Mouse (Mus musculus) A20 (cell line): ENCODE data around the gene Sestd1.

ENCODE experiments used
- DNase-seq: peaks from one replicate; pipeline ENCODE4 v3.0.0-alpha.2; 2011; ENCODE audit warnings: low read depth, low spot score

Gene Sestd1

GRCm38 (mm10) chr2:77280512-77281409 is at the start of gene Sestd1:
Sestd1 (minus strand) TSS chr2:77280592.
- DNase-seq, result no peak

- no peak for DNase-seq
These were observed 46.9 kb upstream of the Sestd1 start for GRCm38 (mm10) chr2:77327246-77327645.

DNA sequence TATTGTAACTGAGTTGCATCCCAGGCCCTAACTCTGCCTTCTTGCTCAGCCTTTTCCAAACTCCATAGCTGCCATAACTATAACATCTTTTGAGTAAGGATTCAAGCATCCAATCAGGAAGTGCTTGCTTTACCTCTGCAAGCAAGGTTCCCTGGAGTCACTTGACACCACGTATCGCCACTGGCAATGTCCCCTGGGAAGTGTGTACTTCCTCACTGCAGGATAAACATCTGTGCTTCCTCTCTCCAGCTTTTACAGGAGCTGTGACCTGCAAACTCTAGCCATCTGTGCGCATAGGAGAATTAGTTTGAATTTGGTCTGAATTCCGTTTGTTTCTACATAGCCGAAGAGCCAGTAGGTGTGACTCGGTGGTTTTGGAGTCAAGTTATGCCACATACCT is 43.3 kb upstream of the Sestd1 start:
- no peak for DNase-seq

- no peak for DNase-seq
These were observed 42.8 kb upstream of the Sestd1 start for GRCm38 (mm10) chr2:77323156-77323555.

- no peak for DNase-seq
These were observed 38.8 kb upstream of the Sestd1 start for GRCm38 (mm10) chr2:77319196-77319595.

- no peak for DNase-seq
These were observed 36.6 kb upstream of the Sestd1 start for GRCm38 (mm10) chr2:77316961-77317360.

DNA sequence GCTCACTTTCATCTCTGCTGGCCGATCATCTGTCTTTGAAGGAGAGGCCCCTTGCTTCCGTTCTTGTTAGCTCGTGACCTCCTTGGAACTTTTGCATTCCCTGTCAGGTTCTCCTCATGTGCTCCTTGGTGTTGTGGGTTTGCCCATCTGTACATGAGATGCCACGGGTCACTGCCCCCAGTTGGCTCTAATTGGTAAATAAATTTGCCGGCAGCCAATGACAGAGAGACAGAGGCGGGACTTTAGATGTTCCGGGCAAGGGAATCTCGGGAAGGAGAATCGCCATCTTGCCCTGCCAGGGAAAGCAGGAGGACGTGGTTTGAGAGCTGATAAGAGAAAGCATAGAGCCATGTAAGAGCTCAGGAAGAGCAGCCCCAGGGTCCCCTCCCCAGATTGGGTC is 33.5 kb upstream of the Sestd1 start:
- no peak for DNase-seq

GRCm38 (mm10) chr2:77312616-77313015 is 32.2 kb upstream of the Sestd1 start:
- no peak for DNase-seq

GRCm38 (mm10) chr2:77309313-77309712 is 28.9 kb upstream of the Sestd1 start:
- DNase-seq, result no peak

GRCm38 (mm10) chr2:77304494-77304893 is 24.1 kb upstream of the Sestd1 start:
- DNase-seq, result no peak

DNA sequence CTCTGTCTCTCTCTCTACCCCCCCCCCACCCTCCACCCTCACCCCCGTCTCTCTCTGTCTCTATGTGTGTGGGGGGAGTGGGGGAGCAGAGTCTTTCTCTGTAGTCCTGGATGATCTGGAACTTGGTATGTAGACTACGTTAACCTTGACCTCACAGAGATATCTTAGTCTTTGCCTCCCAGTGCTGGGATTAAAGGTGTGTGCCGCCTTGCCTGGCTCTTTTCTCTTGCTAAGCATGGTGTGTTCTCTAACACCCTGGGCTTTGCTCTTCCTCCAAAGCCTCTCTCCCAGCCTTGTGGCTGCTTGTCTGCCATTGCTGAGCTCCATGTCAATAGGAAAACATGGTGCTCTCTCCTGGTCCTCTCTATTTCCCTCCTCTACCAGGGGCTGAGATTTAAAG is 23.3 kb upstream of the Sestd1 start:
- no peak for DNase-seq

DNA sequence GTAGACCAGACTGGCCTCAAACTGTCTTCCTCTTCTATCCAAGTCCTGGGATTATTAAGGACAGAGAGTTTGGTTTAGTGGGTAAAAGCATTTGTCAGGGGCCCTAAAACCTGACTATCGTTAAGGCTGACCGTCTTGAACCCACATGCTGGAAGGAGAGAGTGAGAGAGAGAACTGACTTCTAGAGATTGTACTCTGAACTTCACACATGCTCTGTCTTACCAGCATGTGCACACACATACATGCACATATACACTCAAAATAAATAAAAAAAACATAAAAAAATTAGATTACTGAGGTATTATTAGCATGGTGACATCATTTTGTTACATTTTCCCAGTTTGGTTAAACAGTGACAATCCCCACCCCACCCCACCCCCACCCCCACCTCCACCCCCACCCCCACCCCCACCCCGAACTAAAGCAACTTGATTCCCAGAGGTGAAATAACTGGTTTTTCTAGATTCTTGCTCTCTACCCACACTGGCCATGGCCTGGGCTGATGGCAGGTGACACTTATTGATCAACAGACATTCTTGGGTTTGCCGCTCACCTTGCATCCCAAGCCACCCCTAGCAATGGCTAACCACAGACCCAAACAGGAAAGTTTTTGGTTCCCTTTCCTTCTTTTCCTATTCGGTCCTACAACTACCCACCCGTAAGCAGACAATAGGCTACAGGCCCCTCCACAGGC is 22.4 kb upstream of the Sestd1 start:
- no peak for DNase-seq

- no peak for DNase-seq
These were observed 21.4 kb upstream of the Sestd1 start for GRCm38 (mm10) chr2:77301687-77302389.

- no peak for DNase-seq
These were observed 9.3 kb upstream of the Sestd1 start for GRCm38 (mm10) chr2:77289701-77290100.

DNA sequence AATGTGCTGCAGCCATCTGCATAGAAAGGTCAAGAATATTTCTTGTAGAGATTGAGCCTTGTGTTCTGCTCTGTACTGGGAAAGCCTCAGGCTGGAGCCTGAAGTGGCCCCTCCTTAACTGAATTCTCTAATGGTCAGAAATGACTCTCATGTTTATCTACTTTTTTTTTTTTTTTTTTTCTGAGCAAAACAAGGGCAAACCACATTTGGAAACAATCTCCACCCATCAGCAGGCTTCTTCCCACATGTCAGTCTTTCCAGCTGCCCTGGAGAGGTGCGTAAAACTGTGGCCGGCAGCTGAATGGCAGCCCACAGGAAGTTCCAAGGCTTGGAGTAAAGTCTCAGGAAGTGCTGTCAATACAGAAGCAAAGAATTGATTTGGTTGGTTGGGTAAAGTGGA is 6.4 kb upstream of the Sestd1 start:
- no peak for DNase-seq

GRCm38 (mm10) chr2:77284281-77284899 is 4.0 kb upstream of the Sestd1 start:
- no peak for DNase-seq

GRCm38 (mm10) chr2:77279861-77280511 is 406 bp downstream of the Sestd1 start:
- DNase-seq, result no peak

- DNase-seq, result no peak
These were observed 3.1 kb downstream of the Sestd1 start for GRCm38 (mm10) chr2:77277272-77277671.

GRCm38 (mm10) chr2:77275851-77276250 is 4.5 kb downstream of the Sestd1 start:
- no peak for DNase-seq

DNA sequence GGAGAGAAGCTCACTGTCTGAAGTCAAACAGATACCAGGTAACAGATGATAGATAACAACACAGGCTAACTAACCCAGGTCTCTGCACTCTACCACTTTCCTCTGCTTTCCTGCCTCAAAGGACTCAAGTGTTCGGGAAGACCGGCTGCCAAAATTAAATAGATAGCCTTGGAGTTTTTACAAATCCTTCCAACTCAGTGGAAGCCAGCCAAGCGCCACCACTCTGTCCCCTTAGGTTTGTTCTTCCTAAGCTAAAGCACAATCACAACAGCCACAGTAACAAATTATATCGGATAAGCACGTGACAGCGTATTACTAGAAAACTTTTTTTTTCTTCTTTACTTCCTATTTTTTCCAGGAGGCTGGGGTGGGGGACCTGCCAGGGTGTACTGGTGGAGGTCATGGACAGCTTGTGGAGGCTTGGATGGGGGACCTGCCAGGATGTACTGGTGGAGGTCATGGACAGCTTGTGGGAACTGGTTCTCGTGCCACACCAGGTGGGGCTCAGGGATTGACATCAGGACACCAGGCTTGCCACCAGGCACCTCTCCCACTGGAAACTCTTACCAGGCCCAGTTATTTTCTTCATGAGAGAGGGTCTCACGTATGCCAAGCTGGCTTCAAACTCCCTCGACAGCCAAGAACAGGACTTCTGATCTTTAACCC is 5.3 kb downstream of the Sestd1 start:
- DNase-seq, result no peak

- no peak for DNase-seq
These were observed 7.4 kb downstream of the Sestd1 start for GRCm38 (mm10) chr2:77272953-77273352.
